Mouse (Mus musculus) midbrain, postnatal 0 days (tissue): ENCODE results near the gene Mical2. TPM values are rescaled to one million over a fixed set of nuclear protein-coding genes. Genes with fewer than 3 reads are reported as not detected.

ENCODE experiments used
- ATAC-seq: fragments of 200-750 bp; cut with Nextera tagmentation; 2 replicates; pipeline ENCODE4 v1.8.0; 2017; ENCODE audit warnings: moderate number of reproducible peaks, mild to moderate bottlenecking, moderate TSS enrichment, moderate library complexity; ENCODE audit not compliant: low FRiP score
- DNase-seq: peaks from one replicate; pipeline ENCODE4 v3.0.0-alpha.2; 2015; ENCODE audit warnings: low spot score
- H3K27ac ChIP-seq: fragments of 300-500 bp; sonication (generic); 2 replicates; pipeline ENCODE4 v1.5.1; 2014; ENCODE audit warnings: low read depth, mild to moderate bottlenecking, low read length, mixed read lengths
- H3K27me3 ChIP-seq: fragments of 300-500 bp; sonication (generic); 2 replicates; pipeline ENCODE4 v1.6.1; 2014; ENCODE audit warnings: low read length, control low read depth, mixed read lengths; ENCODE audit not compliant: insufficient read depth
- H3K36me3 ChIP-seq: fragments of 300-500 bp; sonication (generic); 2 replicates; pipeline ENCODE4 v1.6.1; 2014; ENCODE audit warnings: low read length, control low read depth, mixed read lengths; ENCODE audit not compliant: insufficient read depth
- H3K4me1 ChIP-seq: fragments of 300-500 bp; sonication (generic); 2 replicates; pipeline ENCODE4 v1.6.1; 2014; ENCODE audit warnings: mild to moderate bottlenecking, control low read depth, antibody characterized with exemption, low read length, mixed read lengths; ENCODE audit not compliant: insufficient read depth
- H3K4me2 ChIP-seq: fragments of 300-500 bp; sonication (generic); 2 replicates; pipeline ENCODE4 v1.6.1; 2014; ENCODE audit warnings: low read depth, mild to moderate bottlenecking, low read length, mixed read lengths; ENCODE audit not compliant: poor library complexity, severe bottlenecking
- H3K4me3 ChIP-seq: fragments of 300-500 bp; sonication (generic); 2 replicates; pipeline ENCODE4 v1.5.1; 2014; ENCODE audit warnings: low read depth, mild to moderate bottlenecking, low read length, moderate library complexity
- H3K9ac ChIP-seq: fragments of 300-500 bp; sonication (generic); replicated peaks from 2 replicates; pipeline ENCODE4 v1.6.1; 2014; ENCODE audit warnings: mild to moderate bottlenecking, low read length, moderate library complexity, mixed read lengths; ENCODE audit not compliant: poor library complexity, severe bottlenecking
- H3K9me3 ChIP-seq: fragments of 300-500 bp; sonication (generic); 2 replicates; pipeline ENCODE4 v1.6.1; 2016; ENCODE audit warnings: low read length, control low read depth
- CTCF ChIP-seq: IDR thresholded peaks from 2 replicates; pipeline ENCODE4 v1.5.1; 2016; ENCODE audit warnings: antibody characterized with exemption, mild to moderate bottlenecking
- WGBS: fragments of 180-500 bp; shearing (Covaris S2); extraction: QIAGEN DNeasy Blood & Tissue Kit; methylation state at CpG from one replicate; pipeline ENCODE4 v1.1.7; 2014; 5-methylcytosine and 5-hydroxymethylcytosine counted together
- polyA plus RNA-seq: library from polyadenylated mRNA; unstranded; fragments of >200 nt; fragmentation: Nextera tagmentation; extraction: Ambion mirVana; gene quantifications from 2 replicates; pipeline ENCODE4 v1.2.1, GENCODE M21; 2015
- total RNA-seq: library from RNA; depleted of rRNA; stranded (reverse); fragments of >200 nt; gene quantifications from 2 replicates; pipeline ENCODE4 v1.2.3, GENCODE M21; 2014

Gene Mical2
- total and polyA plus RNA-seq, 2 experiments from 2014 or later, result 6.2 to 11.0 TPM

DNA sequence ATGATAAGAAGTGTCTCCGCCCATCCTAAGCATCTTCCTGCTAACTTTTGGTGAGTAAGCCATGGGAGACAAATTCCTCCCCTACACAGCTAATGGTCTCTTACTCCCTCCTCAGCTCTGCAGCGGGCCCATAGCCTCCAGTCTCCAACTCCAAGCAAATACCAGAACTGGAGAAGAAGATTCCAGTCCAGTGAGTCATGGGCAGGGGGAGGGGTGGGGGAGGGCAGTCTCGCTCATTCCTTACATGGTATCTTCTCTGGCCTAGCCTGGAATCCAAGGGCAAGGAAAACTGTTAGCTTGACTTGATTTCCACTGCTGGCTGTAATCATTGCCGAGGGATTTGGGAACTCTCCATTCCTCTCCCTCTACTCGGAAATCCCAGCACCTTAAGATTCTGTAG is 150.2 kb downstream of the Mical2 start:
- H3K9me3 ChIP-seq, result no peaks in the 10 kb centered on the region
- no peaks in the 10 kb centered on the region for H3K27me3 ChIP-seq
- no peak overlapping the region for H3K4me2 ChIP-seq
- no peak overlapping the region for H3K4me3 ChIP-seq
- DNase-seq (no peak), ATAC-seq (no peak)
- no peak overlapping the region for H3K27ac ChIP-seq
- 79% methylated on average over 5 of the region's 5 CpGs for WGBS
- H3K4me1 ChIP-seq, result no peaks in the 10 kb centered on the region
- TF ChIP-seq CTCF, result no peak
- H3K36me3 ChIP-seq, result no peaks in the 10 kb centered on the region
- no peak overlapping the region for H3K9ac ChIP-seq

DNA sequence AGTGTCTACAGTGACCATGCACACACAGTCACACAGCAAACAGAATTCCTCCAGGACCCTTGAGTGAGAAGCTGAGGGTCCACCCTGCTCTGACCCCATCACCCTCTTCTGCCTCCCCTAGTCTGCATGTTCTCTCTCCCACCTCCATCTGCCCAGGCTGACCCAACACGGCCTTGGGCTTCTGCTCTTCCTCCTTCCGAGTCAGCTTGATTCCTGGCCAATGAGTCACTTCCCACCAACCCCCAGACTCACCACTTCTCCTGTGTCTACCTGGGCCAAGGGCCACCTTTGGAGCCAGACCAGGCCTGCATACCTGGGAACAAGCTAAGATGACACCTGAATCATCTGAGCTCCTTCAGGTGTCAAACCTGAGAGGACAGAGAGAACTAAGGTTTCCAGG is 151.0 kb downstream of the Mical2 start:
- no peak for TF ChIP-seq CTCF

DNA sequence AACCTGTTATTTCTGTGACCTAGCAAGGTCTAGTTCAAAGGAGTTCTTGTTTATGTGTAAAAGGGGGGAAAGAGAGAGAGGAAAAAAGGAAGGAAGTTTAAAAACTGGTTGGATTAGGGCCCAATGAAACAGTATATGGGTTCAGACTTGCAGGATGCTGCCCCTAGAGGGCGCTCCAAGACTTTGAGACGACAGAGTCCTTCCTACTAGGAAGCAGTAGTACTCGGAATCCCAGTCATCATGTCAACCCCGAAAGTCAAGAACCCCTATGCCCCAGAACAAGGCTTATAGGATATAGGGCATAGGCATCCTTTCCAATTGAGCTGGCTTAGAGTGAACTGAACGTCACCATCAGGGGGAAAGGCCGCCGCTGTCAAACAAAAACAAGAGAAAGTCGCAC is 151.7 kb downstream of the Mical2 start:
- H3K4me3 ChIP-seq, result no peak overlapping the region
- WGBS, result 37% methylated on average over 8 of the region's 8 CpGs

More for the DNA sequence above, 151.0 kb downstream of the Mical2 start:
- no peak for ATAC-seq
- no peaks in the 10 kb centered on the region for H3K36me3 ChIP-seq
- DNase-seq, result no peak
- H3K4me3 ChIP-seq, result no peak overlapping the region
- H3K27ac ChIP-seq, result no peak overlapping the region
- no peaks in the 10 kb centered on the region for H3K27me3 ChIP-seq
- H3K9ac ChIP-seq, result no peak overlapping the region
- 75% methylated on average over 2 of the region's 2 CpGs for WGBS
- H3K4me1 ChIP-seq, result no peaks in the 10 kb centered on the region
- no peak overlapping the region for H3K4me2 ChIP-seq
- no peaks in the 10 kb centered on the region for H3K9me3 ChIP-seq

DNA sequence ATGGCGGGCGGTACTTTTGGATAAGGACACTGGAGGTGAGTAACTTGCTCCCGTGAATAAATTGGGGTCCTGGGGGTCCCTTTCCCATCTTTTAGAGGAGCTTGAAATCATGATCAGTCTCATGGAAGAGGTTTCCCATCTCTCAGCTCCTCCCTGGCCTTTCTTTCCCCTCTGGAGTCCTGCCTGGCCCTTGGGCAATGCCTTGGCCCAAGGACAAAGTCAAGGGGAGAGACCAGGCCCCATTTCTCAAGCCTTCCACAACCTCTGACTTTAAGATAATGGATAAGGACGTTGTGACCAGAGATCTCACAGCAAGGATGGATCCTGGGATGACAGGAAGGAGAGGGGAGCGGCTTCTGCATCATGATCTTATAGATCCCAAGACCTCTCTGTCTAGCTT is 152.4 kb downstream of the Mical2 start:
- no peak for TF ChIP-seq CTCF
- Histone ChIP-seq H3K27ac (no peak overlapping the region), H3K27me3 (no peaks in the 10 kb centered on the region), H3K9ac (no peak overlapping the region), H3K4me1 (no peaks in the 10 kb centered on the region), H3K4me2 (no peak overlapping the region), H3K36me3 (no peaks in the 10 kb centered on the region), H3K9me3 (no peaks in the 10 kb centered on the region), H3K4me3 (no peak overlapping the region)
- DNase-seq, result no peak
- WGBS, result 81% methylated on average over 5 of the region's 5 CpGs
- ATAC-seq, result no peak

More for the DNA sequence above, 151.7 kb downstream of the Mical2 start:
- peak; percentile 92 for TF ChIP-seq CTCF
- DNase-seq (peak; percentile 91), ATAC-seq (0 out of 2 replicates have a peak, but pooled peaks have one; percentile 38)
- Histone ChIP-seq H3K4me2 (no peak overlapping the region), H3K9me3 (no peaks in the 10 kb centered on the region), H3K4me1 (no peaks in the 10 kb centered on the region), H3K27ac (no peak overlapping the region), H3K36me3 (no peaks in the 10 kb centered on the region), H3K9ac (no peak overlapping the region), H3K27me3 (no peaks in the 10 kb centered on the region)

DNA sequence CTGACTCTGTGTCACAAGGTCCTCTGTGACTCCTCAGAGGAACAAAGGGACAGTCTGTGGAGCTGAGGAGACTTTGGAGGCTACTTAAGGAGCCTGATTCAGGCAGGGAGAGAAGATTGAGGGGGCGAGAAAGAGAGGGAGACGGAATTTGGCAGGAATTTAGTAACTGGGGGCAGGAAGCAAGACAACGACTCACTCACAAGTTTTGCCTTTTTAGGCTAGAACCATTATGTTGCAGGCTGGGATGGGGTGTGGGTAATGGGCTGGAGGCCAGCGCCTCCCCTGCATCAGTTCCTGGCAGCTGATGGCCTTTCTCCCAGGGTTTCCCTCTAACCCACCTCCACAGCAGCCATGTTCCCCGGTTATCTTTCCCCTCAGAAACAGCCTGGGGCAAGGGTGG is 152.8 kb downstream of the Mical2 start:
- no peaks in the 10 kb centered on the region for H3K4me1 ChIP-seq
- H3K9me3 ChIP-seq, result no peaks in the 10 kb centered on the region
- ATAC-seq (no peak), DNase-seq (no peak)
- no peaks in the 10 kb centered on the region for H3K36me3 ChIP-seq
- WGBS, result 71% methylated on average over 5 of the region's 5 CpGs
- H3K9ac ChIP-seq, result no peak overlapping the region
- no peak overlapping the region for H3K4me3 ChIP-seq
- no peak overlapping the region for H3K4me2 ChIP-seq
- H3K27ac ChIP-seq, result no peak overlapping the region
- TF ChIP-seq CTCF, result no peak
- H3K27me3 ChIP-seq, result no peaks in the 10 kb centered on the region

DNA sequence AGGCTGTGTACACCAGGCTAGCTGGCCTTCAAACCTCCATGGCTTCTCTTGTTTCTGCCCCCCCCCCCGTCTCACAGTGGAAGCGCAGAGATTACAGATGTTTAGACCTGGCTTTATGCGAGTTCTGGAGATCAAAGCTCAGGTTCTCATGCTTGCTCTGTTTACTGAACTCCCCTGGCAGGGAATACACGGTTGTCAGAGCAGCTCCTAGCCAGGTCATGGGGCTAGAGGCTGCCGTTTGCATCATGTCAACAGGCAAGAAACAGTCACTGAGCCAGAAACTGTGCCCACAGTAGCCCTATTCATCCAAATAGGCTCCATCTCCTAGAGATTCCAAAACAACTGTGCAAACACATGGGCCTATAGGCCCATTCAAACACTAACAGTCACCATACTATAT is 160.9 kb downstream of the Mical2 start:
- H3K27me3 ChIP-seq, result no peaks in the 10 kb centered on the region

More for the DNA sequence above, 160.9 kb downstream of the Mical2 start:
- no peak overlapping the region for H3K4me2 ChIP-seq
- H3K4me3 ChIP-seq, result no peak overlapping the region
- H3K4me1 ChIP-seq, result peaks cover 6% of the 10 kb centered on the region; the same call in 1 of the 2 replicates
- no peak overlapping the region for H3K27ac ChIP-seq
- H3K9ac ChIP-seq, result no peak overlapping the region
- no peaks in the 10 kb centered on the region for H3K36me3 ChIP-seq
- H3K9me3 ChIP-seq, result no peaks in the 10 kb centered on the region
- WGBS, result 67% methylated on average over 5 of the region's 5 CpGs
- no peak for TF ChIP-seq CTCF
- DNase-seq, result no peak
- no peak for ATAC-seq
